Mouse (Mus musculus): ENCODE data around the gene Ift122. TPM values are rescaled to one million over a fixed set of nuclear protein-coding genes. Genes with fewer than 3 reads are reported as not detected.

Gene Ift122
- polyA plus RNA-seq (2015; fragmentation: Nextera tagmentation; extraction: Ambion mirVana), result 19.4 and 20.3 TPM in 2 replicates

GRCm38 (mm10) chr6:115853091-115853813 lies at the start of gene Ift122, which contains the start of gene Mbd4:
Gene Ift122 (plus strand): TSS chr6:115853470.
Gene Mbd4 (minus strand): TSS chr6:115853371.

DNA sequence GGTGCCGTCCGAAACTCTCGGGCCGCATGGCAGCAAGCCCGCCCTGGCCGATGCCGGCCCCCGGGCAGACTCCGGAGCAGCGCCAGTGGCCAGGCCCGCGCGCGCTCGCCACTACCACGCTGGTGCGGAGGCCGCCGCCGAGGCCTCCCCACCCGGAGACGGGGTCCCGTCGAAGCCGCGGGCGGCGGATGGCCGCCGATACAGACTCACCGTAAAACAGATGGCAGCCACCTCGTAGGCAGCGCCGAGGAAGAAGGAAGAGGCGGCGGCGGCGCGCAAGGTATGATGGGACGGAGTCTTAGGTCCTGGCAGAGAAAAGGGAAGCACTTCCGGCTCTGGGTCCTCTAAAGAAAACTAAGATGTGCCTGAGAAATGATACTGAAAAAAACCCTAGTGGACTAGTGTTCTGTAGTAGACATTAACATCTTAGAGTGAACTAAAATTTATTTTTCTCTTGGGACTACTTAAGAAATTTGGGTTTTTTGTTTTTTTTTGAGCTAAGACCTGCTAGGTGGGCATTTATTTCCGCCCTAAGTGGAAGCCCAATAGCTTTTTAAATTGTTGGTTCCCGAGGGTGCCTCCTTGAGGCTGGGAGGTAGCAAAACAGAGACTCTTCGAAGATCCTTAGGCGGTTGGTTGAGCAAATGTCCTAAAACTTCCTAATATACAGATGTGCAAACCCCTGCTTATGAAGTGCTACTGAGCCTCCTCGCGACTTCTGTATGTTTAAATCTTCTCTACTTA lies 44.6 kb upstream of the Ift122 start, which contains the start of gene Rpl32:
Rpl32 (minus strand) TSS at position 260 of the 744 bp plus-strand sequence.

GRCm38 (mm10) chr6:115838161-115838597 lies 15.1 kb upstream of the Ift122 start, which contains the start of gene Efcab12:
Gene Efcab12 (minus strand): TSS chr6:115838412.

GRCm38 (mm10) chr6:115931639-115932038 lies 78.4 kb downstream of the Ift122 start, which contains the start of gene Rho:
Gene Rho (plus strand): TSS chr6:115931748.

GRCm38 (mm10) chr6:115944638-115945037 lies 91.4 kb downstream of the Ift122 start, which contains the start of gene H1foo:
Gene H1foo (plus strand): TSS chr6:115944938.

Other genes starting within 250 kb of the Ift122 start
- 84.7 and 94.4 TPM in 2 replicates for gene Raf1, start 176.8 kb upstream of the Ift122 start, polyA plus RNA-seq (2015; fragmentation: Nextera tagmentation; extraction: Ambion mirVana)
- 1.4 and 2.0 TPM in 2 replicates for gene Tmem40, start 91.1 kb upstream of the Ift122 start, polyA plus RNA-seq (2015; fragmentation: Nextera tagmentation; extraction: Ambion mirVana)
- 4.8 and 6.0 TPM in 2 replicates for gene Cand2, start 78.9 kb upstream of the Ift122 start, polyA plus RNA-seq (2015; fragmentation: Nextera tagmentation; extraction: Ambion mirVana)
- gene Rpl32, start 44.7 kb upstream of the Ift122 start, polyA plus RNA-seq (2015; fragmentation: Nextera tagmentation; extraction: Ambion mirVana), result 931 and 1,167 TPM in 2 replicates
- gene Efcab12, start 15.1 kb upstream of the Ift122 start, polyA plus RNA-seq (2015; fragmentation: Nextera tagmentation; extraction: Ambion mirVana), result 1.5 and 1.6 TPM in 2 replicates
- gene Mbd4, start 99 bp upstream of the Ift122 start, polyA plus RNA-seq (2015; fragmentation: Nextera tagmentation; extraction: Ambion mirVana), result 6.6 and 7.7 TPM in 2 replicates
- 0.66 TPM in 1 of 2 replicates, not detected in the other for gene Rho, start 78.3 kb downstream of the Ift122 start, polyA plus RNA-seq (2015; fragmentation: Nextera tagmentation; extraction: Ambion mirVana)
- not detected in 2 replicates for gene H1foo, start 91.5 kb downstream of the Ift122 start, polyA plus RNA-seq (2015; fragmentation: Nextera tagmentation; extraction: Ambion mirVana)
- gene Plxnd1, start 141.5 kb downstream of the Ift122 start, polyA plus RNA-seq (2015; fragmentation: Nextera tagmentation; extraction: Ambion mirVana), result 4.3 and 7.3 TPM in 2 replicates

All from neural tube, postnatal 0 days (tissue).